Mouse (Mus musculus) CH12F3 (cell line): ENCODE data around the gene Mtfp1.

ENCODE experiments used
- in situ Hi-C: fragments of 300-500 bp; cut with MboI; formaldehyde crosslinking; loops from 2 replicates; pipeline ENCODE4 v1.14.3; 2020; ENCODE audit warnings: low sequenced_read_pairs

The Mtfp1 gene

DNA sequence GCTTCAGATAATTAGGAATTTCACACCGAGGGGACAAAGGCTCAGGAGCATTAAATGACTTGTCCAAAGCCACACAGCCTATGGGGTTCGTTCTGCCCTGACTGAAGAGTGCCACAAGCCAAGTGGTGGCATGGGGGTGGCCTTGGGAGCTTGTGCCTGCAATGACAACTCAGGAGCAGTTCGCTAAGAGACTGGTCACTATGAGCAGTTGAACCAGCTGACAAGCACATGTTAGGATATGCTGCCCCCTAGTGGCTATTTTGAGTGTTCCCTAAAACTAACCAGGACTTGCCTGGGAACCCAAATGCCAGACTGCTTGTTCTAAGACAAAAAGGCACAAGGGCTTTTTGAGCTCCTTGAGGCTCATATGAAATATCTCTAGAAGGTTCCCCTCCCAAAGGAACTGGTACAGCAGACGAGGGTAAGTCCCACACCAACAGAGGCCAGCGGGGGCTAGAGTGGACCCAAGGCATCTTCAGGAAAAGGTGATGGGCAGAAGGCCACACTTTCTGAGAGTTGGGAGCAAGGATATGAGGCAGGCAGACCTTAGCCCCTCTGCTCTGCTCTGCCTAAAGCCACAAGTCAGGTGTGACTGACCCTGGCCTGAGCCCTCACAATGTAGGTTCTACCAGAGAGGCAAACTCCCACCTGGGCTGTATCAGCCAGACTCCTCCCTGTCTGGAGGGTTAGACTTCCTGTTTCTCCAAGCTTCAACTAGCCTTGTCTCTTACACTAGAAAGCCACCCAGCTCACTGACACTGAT, 11.7 kb downstream of the Mtfp1 start:
- in situ Hi-C loops = no loop called here

DNA sequence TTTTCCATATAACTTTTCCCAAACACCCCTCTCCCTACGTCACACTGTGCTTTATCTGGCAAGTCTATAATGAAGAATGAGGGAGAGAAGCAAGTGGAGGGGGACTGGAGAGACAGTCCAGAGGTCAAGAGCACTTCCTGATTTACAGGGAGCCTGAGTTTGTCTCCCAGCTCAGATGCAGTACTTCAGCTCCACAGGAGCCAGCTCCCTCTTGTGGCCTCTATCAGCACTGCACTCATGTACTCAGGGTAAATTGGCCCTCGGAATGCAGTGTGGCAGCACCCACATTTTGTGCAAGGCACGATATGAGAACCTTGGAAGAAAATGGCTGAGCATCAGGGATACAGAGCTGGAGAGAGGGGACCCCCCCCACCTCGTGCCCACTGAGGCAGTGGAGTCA, 15.0 kb downstream of the Mtfp1 start:
- in situ Hi-C loops = no loop called here

DNA sequence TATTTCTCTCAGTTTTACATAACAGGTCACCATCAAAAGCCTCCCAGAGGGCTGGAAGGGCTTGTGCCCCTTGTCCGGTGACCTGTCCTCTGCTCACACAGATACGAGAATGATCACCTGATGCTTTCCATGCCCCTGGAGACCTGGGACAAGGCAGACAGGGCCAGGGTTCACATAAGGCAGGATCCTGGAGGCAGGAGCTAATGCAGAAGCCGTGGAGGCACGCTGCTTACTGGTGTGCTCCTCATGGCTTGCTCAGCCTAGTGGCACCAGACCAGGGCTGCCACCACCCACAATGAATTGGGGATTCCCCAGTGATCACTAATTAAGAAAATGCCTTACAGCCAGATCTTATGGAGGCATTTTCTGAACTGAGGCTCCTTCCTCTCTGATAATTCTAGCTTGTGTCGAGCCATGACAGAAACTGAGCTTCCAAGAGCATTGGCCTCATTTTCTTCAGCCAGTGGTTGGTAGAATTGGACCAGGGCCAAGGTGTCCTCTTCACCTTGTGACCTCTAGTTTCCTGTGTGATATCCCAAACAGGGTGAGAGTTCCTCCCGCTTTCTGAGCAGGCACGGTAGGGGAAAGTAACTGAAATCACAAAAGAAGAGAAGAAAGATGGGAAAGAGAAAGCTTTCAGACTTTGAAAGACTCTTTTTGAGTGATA, 16.8 kb downstream of the Mtfp1 start:
- in situ Hi-C loops = loop anchor here (5.0 kb wide), 1 partner anchor 71 kb away; no protein-coding TSS in a partner anchor

DNA sequence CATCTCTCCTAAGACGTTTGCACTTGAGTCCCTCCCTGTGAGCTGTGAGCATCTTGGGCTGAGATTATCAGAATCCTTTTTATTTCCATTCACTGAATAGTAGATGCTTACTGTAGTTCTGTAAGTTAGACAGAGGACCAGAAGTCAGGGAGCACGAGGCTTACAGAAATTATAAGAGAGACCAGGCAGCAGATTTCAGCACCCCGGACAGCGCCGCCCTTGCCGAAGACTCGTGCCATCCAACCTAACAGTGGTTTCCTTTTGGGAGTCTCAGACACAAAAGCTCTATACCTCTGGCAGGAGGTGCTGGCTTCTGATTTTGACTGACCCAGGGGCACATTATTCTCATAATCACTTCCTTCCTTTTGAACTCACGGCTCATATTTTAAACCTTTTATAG, 18.6 kb downstream of the Mtfp1 start:
- in situ Hi-C loops = loop anchor here (5.0 kb wide), 1 partner anchor 69 kb away; no protein-coding TSS in a partner anchor

DNA sequence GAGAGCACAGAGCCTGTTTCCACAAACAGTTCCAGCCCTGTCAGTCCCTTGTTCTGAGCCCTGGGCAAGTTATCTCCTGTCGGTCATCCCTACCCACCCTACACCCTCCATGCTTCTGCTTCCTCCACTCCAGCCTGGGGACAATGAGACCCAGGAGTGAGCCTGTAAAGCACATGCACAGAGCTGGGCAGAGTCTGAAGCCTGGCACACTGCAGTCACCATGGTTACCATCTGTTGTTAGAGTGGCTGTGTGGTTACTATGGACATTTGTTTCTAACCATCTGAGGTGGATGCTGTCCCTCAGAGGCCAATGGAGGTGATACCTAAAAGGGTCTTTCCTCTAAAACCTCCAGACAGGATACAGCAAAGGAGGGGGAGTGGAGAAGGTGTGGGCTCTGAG, 25.6 kb downstream of the Mtfp1 start:
- in situ Hi-C loops = no loop called here

DNA sequence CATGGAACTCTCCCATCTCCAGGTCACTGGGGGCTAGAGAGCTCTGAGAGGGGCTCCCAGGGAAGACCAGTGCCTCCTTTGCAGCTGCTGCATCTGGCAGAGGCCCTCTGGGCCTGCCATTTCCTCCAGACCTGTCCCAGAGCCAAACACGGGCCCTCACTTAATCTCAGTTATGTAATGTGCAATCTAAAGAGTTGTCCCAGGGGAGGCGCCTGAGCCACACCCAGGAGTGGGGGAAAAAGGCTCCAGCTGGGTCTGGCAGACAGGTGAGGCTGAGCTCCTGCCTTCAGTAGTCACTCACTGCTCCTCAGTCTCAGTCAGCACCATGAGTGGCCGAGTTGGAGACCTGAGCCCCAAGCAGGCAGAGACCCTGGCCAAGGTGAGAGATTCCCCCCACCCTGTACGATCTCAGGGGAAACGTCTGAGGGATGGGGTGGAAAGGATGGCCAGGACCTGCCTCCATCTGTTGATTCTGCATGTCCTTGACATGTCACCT, 30.6 kb downstream of the Mtfp1 start, which contains the start of gene Sec14l3:
Gene Sec14l3, plus strand, starts transcription at position 215 of the 496 bp plus-strand sequence.
- in situ Hi-C loops = no loop called here

DNA sequence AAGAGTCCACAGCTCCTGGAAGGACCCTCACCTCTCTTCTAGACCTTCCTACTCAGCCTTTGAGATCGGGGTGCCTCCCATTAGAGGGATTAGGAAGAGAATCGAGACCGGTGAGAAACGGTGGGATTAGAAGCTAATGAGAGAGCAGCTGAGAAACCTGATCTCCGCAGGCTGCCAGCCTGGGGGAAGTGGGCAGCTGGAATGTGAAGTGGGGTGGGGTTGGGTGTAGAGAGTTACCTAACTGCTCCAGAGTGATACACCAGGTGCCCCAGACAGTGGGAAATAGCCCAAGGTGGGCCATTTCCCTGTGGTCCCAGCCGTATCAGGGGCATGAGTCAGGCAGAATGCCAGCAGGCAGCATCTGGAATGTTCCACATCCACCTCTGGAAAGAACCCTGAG, 32.3 kb downstream of the Mtfp1 start:
- in situ Hi-C loops = no loop called here

DNA sequence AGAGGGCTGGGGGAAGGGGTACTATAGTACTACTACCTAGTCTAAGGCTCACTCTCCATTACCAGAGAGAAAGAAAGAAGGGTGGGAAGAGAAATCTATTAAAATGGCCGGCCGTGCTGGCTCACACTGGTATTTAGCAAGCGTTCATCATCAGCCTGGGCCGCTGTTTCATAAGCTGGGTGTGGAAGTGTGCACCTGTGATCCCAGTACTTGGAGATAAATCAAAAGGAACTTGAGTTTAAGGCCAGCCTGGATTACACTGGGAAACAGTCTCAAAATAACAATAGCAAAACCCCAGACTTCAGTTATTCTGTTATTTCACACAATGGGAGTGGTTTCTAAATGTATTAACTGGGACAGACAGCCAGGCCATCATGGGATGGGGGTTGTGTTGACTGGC, 32.7 kb downstream of the Mtfp1 start:
- in situ Hi-C loops = no loop called here

DNA sequence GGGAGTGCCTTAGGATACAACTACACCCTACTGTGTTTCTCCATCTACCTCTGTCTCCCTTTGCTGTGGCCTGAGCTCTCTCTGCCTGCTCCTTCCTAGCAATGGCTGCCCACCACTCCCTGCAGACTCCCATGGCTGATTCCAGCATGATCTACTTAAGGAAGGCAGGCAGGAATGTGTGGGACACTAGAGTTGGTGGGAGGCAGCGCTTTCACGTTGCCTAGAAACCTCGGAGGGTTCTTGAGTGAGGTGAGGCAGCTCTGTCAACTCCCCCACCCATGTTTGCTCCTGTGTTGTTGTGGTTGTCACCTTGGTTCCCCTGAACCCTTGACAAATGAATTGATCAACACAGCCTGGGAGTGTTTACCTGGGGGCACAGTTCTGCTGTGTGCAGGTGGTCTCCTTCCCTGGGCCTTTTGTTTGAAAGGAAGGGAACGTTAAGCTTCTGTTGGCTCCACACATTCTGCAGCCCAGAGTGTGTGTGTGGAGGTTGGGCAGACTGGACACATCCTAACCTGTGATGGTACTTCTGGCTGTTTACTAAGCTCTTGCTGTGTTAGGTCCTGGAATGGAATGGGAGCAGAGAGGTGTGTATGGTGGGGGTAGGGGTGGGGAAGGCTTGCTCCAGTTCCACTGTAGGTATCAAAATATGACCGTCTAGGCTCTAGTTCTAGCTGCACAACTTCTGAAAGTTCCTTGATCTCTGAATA, 34.2 kb downstream of the Mtfp1 start:
- in situ Hi-C loops = no loop called here

DNA sequence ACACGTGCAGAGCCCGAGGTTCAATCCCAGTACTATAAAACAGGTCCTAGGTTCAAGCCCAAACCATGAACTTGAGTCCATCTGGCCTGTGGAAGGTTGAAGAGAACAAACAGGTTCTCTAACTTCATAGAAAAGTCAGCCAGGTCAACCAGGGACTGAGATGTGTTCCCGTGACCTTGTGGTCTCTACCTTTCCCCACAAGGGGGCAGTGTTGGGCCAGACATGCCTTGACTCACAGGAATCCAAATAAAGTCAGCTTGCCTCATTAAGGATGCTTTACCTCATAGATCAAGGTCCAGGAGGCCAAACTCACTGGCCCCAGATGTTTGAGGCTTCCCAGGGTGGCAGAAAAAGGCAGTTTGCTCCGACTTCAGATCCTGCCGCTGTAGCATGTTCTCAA, 41.7 kb downstream of the Mtfp1 start:
- in situ Hi-C loops = no loop called here

DNA sequence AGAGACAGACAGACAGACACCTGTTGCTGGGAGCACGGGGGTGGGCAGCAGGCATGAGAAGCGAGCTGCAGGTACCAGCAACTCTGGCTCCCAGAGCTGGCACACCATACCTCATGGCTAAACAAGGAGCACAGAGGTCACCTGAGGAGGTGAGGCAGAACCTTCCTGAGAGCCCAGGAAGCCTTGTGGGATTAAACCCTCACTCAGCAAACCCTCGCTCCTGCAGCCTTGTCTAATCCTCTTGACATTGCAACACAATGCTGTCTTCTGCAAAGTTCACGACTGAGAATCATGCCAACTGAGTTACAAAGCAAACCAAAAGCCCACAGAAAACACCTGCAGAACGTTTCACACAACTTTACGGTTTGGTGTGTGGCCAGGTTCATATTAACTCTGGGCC, 46.8 kb downstream of the Mtfp1 start:
- in situ Hi-C loops = no loop called here

DNA sequence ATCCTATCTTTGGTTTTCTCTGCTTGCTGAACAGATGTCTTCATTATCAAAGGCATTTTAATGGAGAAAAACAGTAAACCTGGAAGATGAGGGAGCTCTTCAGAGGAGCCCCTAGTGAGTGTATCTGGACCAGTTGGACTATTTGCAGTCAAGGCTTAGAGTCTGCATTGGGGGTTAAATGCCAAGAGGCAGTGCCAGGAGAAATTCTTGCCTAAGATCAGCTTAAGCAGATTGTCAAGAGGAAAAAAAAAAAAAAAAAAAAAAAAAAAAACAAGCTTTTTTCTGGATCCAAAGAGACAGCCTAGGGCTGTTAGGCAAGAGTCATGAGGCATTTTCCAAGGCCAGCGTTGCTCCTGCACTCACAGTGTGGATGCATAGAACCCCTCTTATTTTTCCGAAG, 47.5 kb downstream of the Mtfp1 start:
- in situ Hi-C loops = no loop called here

DNA sequence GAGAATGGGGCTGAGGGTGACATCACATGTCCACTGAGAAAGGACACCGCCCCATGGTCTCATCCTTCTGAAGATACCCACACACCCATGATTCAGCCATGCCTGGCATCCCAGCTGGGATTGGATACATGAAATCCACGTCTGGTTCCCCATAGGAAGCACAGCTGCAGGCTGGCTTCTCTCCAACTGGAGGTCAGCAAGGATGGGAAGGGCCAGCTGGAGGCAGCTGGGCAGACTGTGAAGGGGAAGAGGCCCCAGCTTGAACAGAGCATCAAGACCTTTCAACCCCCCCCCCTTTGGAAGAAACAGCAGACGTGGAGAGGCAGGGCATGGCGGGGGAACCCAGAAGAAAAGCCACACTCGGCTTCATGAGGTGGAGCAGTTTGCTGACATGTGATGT, 48.7 kb downstream of the Mtfp1 start:
- in situ Hi-C loops = no loop called here

DNA sequence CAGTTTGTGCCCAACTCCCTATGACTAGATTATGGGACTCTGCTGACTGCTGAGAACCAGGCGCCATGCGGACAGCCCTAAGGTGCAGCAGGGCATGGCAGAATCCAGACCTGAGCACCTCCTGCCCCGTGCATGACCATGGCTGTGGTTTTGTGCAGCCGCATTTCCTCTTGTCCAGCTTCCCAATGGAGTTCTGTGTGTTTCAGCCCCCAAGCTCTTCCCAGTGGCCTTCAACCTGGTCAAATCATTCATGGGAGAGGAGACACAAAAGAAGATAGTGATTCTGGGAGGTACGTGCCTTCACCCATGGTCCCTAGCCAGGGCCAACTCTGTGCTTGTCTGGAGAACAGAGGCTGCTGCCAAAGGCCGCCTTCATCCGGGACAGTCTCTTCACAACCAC, 52.2 kb downstream of the Mtfp1 start:
- in situ Hi-C loops = no loop called here
